Mouse (Mus musculus) CH12.LX (cell line): ENCODE measurements around the gene Srgap1.

ENCODE experiments used
- CTCF ChIP-seq, 2 experiments: IDR thresholded peaks in 1 of 2; conservative IDR thresholded peaks in 1 of 2; 2 replicates each; pipeline ENCODE4 v1.5.1; 2011 to 2012; ENCODE audit warnings: low read depth in 2 of 2, low read length in 2 of 2, improper control_type of control experiment in 1 of 2, inconsistent platforms in 1 of 2, mild to moderate bottlenecking in 1 of 2, moderate library complexity in 1 of 2
- ELF1 ChIP-seq: IDR thresholded peaks from 2 replicates; pipeline ENCODE4 v1.6.1; 2014; ENCODE audit warnings: low read depth, mild to moderate bottlenecking, inconsistent platforms, low read length, improper control_type of control experiment
- EP300 ChIP-seq: IDR thresholded peaks from 2 replicates; pipeline ENCODE4 v1.6.1; 2011; ENCODE audit warnings: low read length, improper control_type of control experiment
- ETS1 ChIP-seq: conservative IDR thresholded peaks from 2 replicates; pipeline ENCODE4 v1.6.1; 2012; ENCODE audit warnings: low read depth, mild to moderate bottlenecking, inconsistent platforms, low read length, improper control_type of control experiment, moderate library complexity
- JUND ChIP-seq: conservative IDR thresholded peaks from 2 replicates; pipeline ENCODE4 v1.6.1; 2011; ENCODE audit warnings: low read depth, low read length, improper control_type of control experiment
- MXI1 ChIP-seq: IDR thresholded peaks from 2 replicates; pipeline ENCODE4 v1.6.1; 2011; ENCODE audit warnings: mild to moderate bottlenecking, low read depth, low read length, improper control_type of control experiment
- POLR2A ChIP-seq: IDR thresholded peaks from 2 replicates; pipeline ENCODE4 v1.6.1; 2011; ENCODE audit warnings: low read depth, mild to moderate bottlenecking, improper control_type of control experiment, low read length
- POLR2AphosphoS2 ChIP-seq: IDR thresholded peaks from 2 replicates; pipeline ENCODE4 v1.6.1; 2011; ENCODE audit warnings: low read depth, low read length, improper control_type of control experiment
- TBP ChIP-seq: conservative IDR thresholded peaks from 2 replicates; pipeline ENCODE4 v1.6.1; 2011; ENCODE audit warnings: low read depth, low read length, improper control_type of control experiment
- USF1 ChIP-seq: IDR thresholded peaks from 2 replicates; pipeline ENCODE4 v1.6.1; 2014; ENCODE audit warnings: low read depth, mild to moderate bottlenecking, inconsistent platforms, low read length, improper control_type of control experiment
- ZKSCAN1 ChIP-seq: IDR thresholded peaks from 2 replicates; pipeline ENCODE4 v1.6.1; 2012; ENCODE audit warnings: low read depth, inconsistent platforms, low read length, improper control_type of control experiment, borderline replicate concordance
- ZMIZ1 ChIP-seq: IDR thresholded peaks from 2 replicates; pipeline ENCODE4 v1.6.1; 2012; ENCODE audit warnings: low read depth, mild to moderate bottlenecking, inconsistent platforms, low read length, improper control_type of control experiment

DNA sequence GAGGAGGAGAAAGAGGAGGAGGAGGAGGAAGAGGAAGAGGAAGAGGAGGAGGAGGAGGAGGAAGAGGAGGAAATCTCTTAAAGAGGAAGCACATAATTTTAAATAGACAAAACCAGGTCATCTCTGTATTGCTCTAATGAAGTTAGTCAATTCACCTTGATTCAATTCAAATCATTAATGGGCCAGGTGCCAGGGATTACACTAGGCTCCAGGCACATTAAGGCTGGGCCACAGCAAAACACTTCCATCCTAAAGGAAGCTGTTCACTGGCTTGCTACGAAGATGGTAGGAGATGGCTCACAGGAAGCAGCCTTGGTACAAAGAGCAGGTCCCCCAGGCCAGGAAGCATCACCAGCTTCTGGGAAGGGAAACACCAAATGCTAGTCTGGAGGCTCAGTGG is 189.0 kb downstream of the Srgap1 start:
- TF ChIP-seq CTCF (conservative IDR thresholded peaks at IDR 0.05 in 1 of 2, IDR thresholded peaks at IDR 0.05 in 1 of 2; ENCODE audit: low read depth in 2 of 2, low read length in 2 of 2) (no peak), POLR2AphosphoS2 (no peak), MXI1 (no peak), JUND (no peak), POLR2A (no peak), ZMIZ1 (no peak), TBP (no peak), ELF1 (no peak), ZKSCAN1 (no peak), ETS1 (no peak), USF1 (no peak), EP300 (no peak)
